Mouse (Mus musculus) MEL (cell line): Measurements from ENCODE around the gene Zfpm1. TPM values are rescaled to one million over a fixed set of nuclear protein-coding genes. Genes with fewer than 3 reads are reported as not detected.

Source experiments
- DNase-seq: peaks from one replicate; pipeline ENCODE4 v3.0.0; 2011; ENCODE audit warnings: low read depth, low spot score
- H3K27ac ChIP-seq: 2 replicates; pipeline ENCODE4 v1.5.1; 2012; ENCODE audit warnings: low read depth, mild to moderate bottlenecking, control low read depth, low read length, moderate library complexity; ENCODE audit not compliant: control insufficient read depth
- H3K27me3 ChIP-seq, 2 experiments: fragments of 150-350 bp in 1 of 2; sonication (generic) in 1 of 2; 2 replicates each; pipeline ENCODE4 v1.6.1; 2012; ENCODE audit warnings: low read length in 2 of 2, mild to moderate bottlenecking in 2 of 2, improper control_type of control experiment in 1 of 2, moderate library complexity in 1 of 2; ENCODE audit not compliant: insufficient read depth in 2 of 2, control insufficient read depth in 1 of 2
- H3K36me3 ChIP-seq, 2 experiments: 2 replicates each; pipeline ENCODE4 v1.6.1; 2012 to 2014; ENCODE audit warnings: low read length in 2 of 2, improper control_type of control experiment in 1 of 2, inconsistent platforms in 1 of 2, mild to moderate bottlenecking in 1 of 2; ENCODE audit not compliant: insufficient read depth in 2 of 2, control insufficient read depth in 1 of 2
- H3K4me1 ChIP-seq, 2 experiments: fragments of 150-350 bp in 1 of 2; sonication (generic) in 1 of 2; 2 replicates each; pipeline ENCODE4 v1.6.1; 2012; ENCODE audit warnings: low read length in 2 of 2, improper control_type of control experiment in 1 of 2, mild to moderate bottlenecking in 1 of 2; ENCODE audit not compliant: insufficient read depth in 2 of 2, control insufficient read depth in 1 of 2
- H3K4me3 ChIP-seq, 2 experiments: fragments of 150-350 bp in 1 of 2; sonication (generic) in 1 of 2; 2 replicates each; pipeline ENCODE4 v1.5.1; 2012; ENCODE audit warnings: low read depth in 2 of 2, low read length in 2 of 2, mild to moderate bottlenecking in 2 of 2, moderate library complexity in 2 of 2, control low read depth in 1 of 2, improper control_type of control experiment in 1 of 2; ENCODE audit not compliant: control insufficient read depth in 1 of 2, insufficient read depth in 1 of 2
- H3K79me2 ChIP-seq: 2 replicates; pipeline ENCODE4 v1.6.1; 2012; ENCODE audit warnings: mild to moderate bottlenecking, low read length, moderate library complexity; ENCODE audit not compliant: control insufficient read depth, poor library complexity, insufficient read depth
- H3K9ac ChIP-seq: 2 replicates; pipeline ENCODE4 v1.6.1; 2012; ENCODE audit warnings: low read depth, mild to moderate bottlenecking, control low read depth, low read length, moderate library complexity; ENCODE audit not compliant: control insufficient read depth, poor library complexity, severe bottlenecking
- H3K9me3 ChIP-seq: fragments of 150-350 bp; sonication (generic); replicated peaks from 2 replicates; pipeline ENCODE4 v1.6.1; 2012; ENCODE audit warnings: mild to moderate bottlenecking, low read length, improper control_type of control experiment, moderate library complexity; ENCODE audit not compliant: insufficient read depth
- CHD2 ChIP-seq: IDR thresholded peaks from 2 replicates; pipeline ENCODE4 v1.6.1; 2011; ENCODE audit warnings: low read length, improper control_type of control experiment
- ELF1 ChIP-seq: IDR thresholded peaks from 2 replicates; pipeline ENCODE4 v1.6.1; 2014; ENCODE audit warnings: low read depth, mild to moderate bottlenecking, inconsistent platforms, low read length, improper control_type of control experiment, moderate library complexity
- EP300 ChIP-seq, 2 experiments: IDR thresholded peaks; 2 replicates each; pipeline ENCODE4 v1.6.1; 2011; ENCODE audit warnings: improper control_type of control experiment in 2 of 2, low read length in 2 of 2, low read depth in 1 of 2, mild to moderate bottlenecking in 1 of 2
- ETS1 ChIP-seq: IDR thresholded peaks from 2 replicates; pipeline ENCODE4 v1.6.1; 2012; ENCODE audit warnings: low read depth, mild to moderate bottlenecking, inconsistent platforms, low read length, improper control_type of control experiment, moderate library complexity
- MAX ChIP-seq: IDR thresholded peaks from 2 replicates; pipeline ENCODE4 v1.6.1; 2011; ENCODE audit warnings: low read length, improper control_type of control experiment
- MXI1 ChIP-seq: IDR thresholded peaks from 2 replicates; pipeline ENCODE4 v1.6.1; 2011; ENCODE audit warnings: mild to moderate bottlenecking, low read depth, low read length, improper control_type of control experiment
- NELFE ChIP-seq: IDR thresholded peaks from 2 replicates; pipeline ENCODE4 v1.6.1; 2011; ENCODE audit warnings: low read depth, low read length, improper control_type of control experiment
- POLR2A ChIP-seq, 2 experiments: IDR thresholded peaks; 2 replicates each; pipeline ENCODE4 v1.6.1; 2011 to 2012; ENCODE audit warnings: low read length in 2 of 2, mild to moderate bottlenecking in 2 of 2, control low read depth in 1 of 2, improper control_type of control experiment in 1 of 2, low read depth in 1 of 2, moderate library complexity in 1 of 2; ENCODE audit not compliant: control insufficient read depth in 1 of 2, insufficient read depth in 1 of 2, poor library complexity in 1 of 2
- POLR2AphosphoS2 ChIP-seq: IDR thresholded peaks from 2 replicates; pipeline ENCODE4 v1.6.1; 2011; ENCODE audit warnings: low read length, improper control_type of control experiment
- RAD21 ChIP-seq: IDR thresholded peaks from 2 replicates; pipeline ENCODE4 v1.6.1; 2011; ENCODE audit warnings: mild to moderate bottlenecking, low read depth, low read length, improper control_type of control experiment
- RCOR1 ChIP-seq: IDR thresholded peaks from 2 replicates; pipeline ENCODE4 v1.6.1; 2012; ENCODE audit warnings: low read depth, mild to moderate bottlenecking, inconsistent platforms, low read length, improper control_type of control experiment
- SIN3A ChIP-seq: IDR thresholded peaks from 2 replicates; pipeline ENCODE4 v1.6.1; 2012; ENCODE audit warnings: low read length, improper control_type of control experiment, inconsistent platforms
- SMC3 ChIP-seq: IDR thresholded peaks from 2 replicates; pipeline ENCODE4 v1.6.1; 2011; ENCODE audit warnings: low read depth, low read length, improper control_type of control experiment
- TBP ChIP-seq: IDR thresholded peaks from 2 replicates; pipeline ENCODE4 v1.8.0; 2011; ENCODE audit warnings: low read depth, low read length, improper control_type of control experiment
- USF1 ChIP-seq: IDR thresholded peaks from 2 replicates; pipeline ENCODE4 v1.6.1; 2014; ENCODE audit warnings: low read depth, mild to moderate bottlenecking, inconsistent platforms, low read length, improper control_type of control experiment, moderate library complexity
- ZC3H11A ChIP-seq: IDR thresholded peaks from 2 replicates; pipeline ENCODE4 v1.6.1; 2012; ENCODE audit warnings: low read depth, mild to moderate bottlenecking, inconsistent platforms, low read length, improper control_type of control experiment
- ZMIZ1 ChIP-seq: IDR thresholded peaks from 2 replicates; pipeline ENCODE4 v1.6.1; 2012; ENCODE audit warnings: low read depth, mild to moderate bottlenecking, inconsistent platforms, low read length, improper control_type of control experiment, moderate library complexity
- polyA plus RNA-seq, 2 experiments: library from polyadenylated mRNA; stranded (reverse) in 1 of 2; unstranded in 1 of 2; fragments of >175 nt in 1 of 2; fragments of >200 nt in 1 of 2; gene quantifications; 2 replicates each; pipeline versions ENCODE4 v1.2.1 to v1.2.4; 2012; ENCODE audit warnings: low replicate concordance in 2 of 2, low read depth in 1 of 2; ENCODE audit not compliant: insufficient read length in 2 of 2, insufficient read depth in 1 of 2, missing spikeins in 1 of 2
- total RNA-seq: library from RNA; depleted of rRNA; stranded (reverse); fragments of 300-350 nt; gene quantifications from 2 replicates; pipeline ENCODE4 v1.2.3, GENCODE M21; 2012

The Zfpm1 gene
- total and polyA plus RNA-seq, 3 experiments = 133 to 343 (median 260) TPM

- Histone ChIP-seq H3K4me3 (no peak overlapping the region), H3K4me1 (peaks cover 0 to 5% of the 10 kb centered on the region in 2 experiments; a peak in 1 of 4 replicates), H3K36me3 (peaks cover 4 to 30% of the 10 kb centered on the region in 2 experiments), H3K27ac (no peak overlapping the region), H3K79me2 (no peaks in the 10 kb centered on the region), H3K9ac (no peak overlapping the region), H3K27me3 (no peaks in the 10 kb centered on the region), H3K9me3 (no peaks in the 10 kb centered on the region)
- peak; percentile 17 for DNase-seq
- no peak for TF ChIP-seq ELF1
- no peak for TF ChIP-seq TBP
- TF ChIP-seq ETS1 = no peak
Observed at GRCm38 (mm10) chr8:122334791-122335490, 53.0 kb downstream of the Zfpm1 start.

DNA sequence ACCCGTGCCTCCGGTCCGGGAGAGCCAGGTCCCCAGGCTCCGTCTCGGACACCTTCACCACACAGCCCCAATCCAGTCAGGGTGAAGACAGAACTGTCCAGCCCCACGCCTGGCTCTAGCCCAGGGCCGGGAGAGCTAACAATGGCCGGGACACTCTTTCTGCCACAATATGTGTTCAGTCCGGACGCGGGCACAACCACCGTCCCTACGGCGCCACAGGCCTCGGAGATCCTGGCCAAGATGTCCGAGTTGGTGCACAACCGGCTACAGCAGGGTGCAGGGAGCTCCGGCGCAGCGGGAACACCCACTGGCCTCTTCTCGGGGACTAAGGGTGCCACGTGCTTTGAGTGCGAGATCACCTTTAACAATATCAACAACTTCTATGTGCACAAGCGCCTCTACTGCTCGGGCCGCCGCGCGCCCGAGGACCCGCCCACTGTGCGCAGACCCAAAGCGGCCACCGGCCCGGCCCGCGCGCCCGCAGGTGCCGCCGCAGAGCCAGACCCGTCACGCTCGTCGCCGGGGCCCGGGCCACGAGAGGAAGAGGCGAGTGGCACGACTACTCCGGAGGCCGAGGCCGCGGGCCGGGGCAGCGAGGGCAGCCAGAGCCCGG is 53.8 kb downstream of the Zfpm1 start:
- H3K4me3 ChIP-seq = no peak overlapping the region
- TF ChIP-seq ZC3H11A (no peak), RCOR1 (no peak)
- H3K9ac ChIP-seq = no peak overlapping the region
- no peaks in the 10 kb centered on the region for H3K79me2 ChIP-seq
- no peak for DNase-seq
- peaks cover 0 to 29% of the 10 kb centered on the region in 2 experiments; a peak in 2 of 4 replicates for H3K36me3 ChIP-seq
- H3K4me1 ChIP-seq = peaks cover 0 to 12% of the 10 kb centered on the region in 2 experiments; a peak in 2 of 4 replicates
- no peak overlapping the region for H3K27ac ChIP-seq
- no peaks in the 10 kb centered on the region for H3K9me3 ChIP-seq
- no peaks in the 10 kb centered on the region for H3K27me3 ChIP-seq

DNA sequence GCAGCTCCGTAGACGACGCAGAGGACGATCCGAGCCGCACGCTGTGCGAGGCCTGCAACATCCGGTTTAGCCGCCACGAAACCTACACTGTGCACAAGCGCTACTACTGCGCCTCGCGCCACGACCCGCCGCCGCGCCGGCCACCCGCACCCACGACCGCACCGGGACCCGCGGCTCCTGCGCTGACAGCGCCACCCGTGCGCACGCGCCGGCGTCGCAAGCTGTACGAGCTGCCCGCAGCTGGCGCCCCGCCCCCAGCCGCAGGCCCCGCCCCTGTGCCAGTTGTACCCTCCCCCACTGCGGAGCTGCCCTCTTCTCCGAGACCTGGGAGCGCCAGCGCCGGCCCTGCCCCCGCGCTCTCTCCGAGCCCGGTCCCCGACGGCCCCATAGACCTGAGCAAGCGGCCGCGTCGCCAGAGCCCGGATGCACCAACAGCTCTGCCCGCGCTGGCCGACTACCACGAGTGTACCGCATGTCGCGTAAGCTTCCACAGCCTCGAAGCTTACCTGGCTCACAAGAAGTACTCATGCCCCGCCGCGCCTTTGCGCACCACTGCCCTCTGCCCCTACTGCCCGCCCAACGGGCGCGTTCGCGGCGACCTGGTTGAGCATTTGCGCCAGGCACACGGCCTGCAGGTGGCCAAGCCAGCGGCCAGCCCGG is 54.4 kb downstream of the Zfpm1 start:
- no peak for DNase-seq
- H3K4me3 ChIP-seq = no peak overlapping the region
- H3K9ac ChIP-seq = no peak overlapping the region
- H3K9me3 ChIP-seq = no peaks in the 10 kb centered on the region
- no peaks in the 10 kb centered on the region for H3K79me2 ChIP-seq
- no peak for TF ChIP-seq ZMIZ1
- no peak for TF ChIP-seq USF1
- no peak for TF ChIP-seq POLR2AphosphoS2
- no peak for TF ChIP-seq SIN3A
- no peak for TF ChIP-seq RAD21
- TF ChIP-seq CHD2 = no peak
- TF ChIP-seq POLR2A (IDR thresholded peaks at IDR 0.05; ENCODE audit: control insufficient read depth in 1 of 2, insufficient read depth in 1 of 2, low read depth in 1 of 2, low read length in 2 of 2, poor library complexity in 1 of 2) = no peak
- no peak for TF ChIP-seq NELFE
- no peak for TF ChIP-seq EP300 (IDR thresholded peaks at IDR 0.05; ENCODE audit: low read depth in 1 of 2, low read length in 2 of 2)
- no peak for TF ChIP-seq MXI1
- no peak for TF ChIP-seq SMC3
- TF ChIP-seq MAX = no peak
- H3K27me3 ChIP-seq = no peaks in the 10 kb centered on the region
- H3K27ac ChIP-seq = no peak overlapping the region
- peaks cover 0 to 26% of the 10 kb centered on the region in 2 experiments; a peak in 3 of 4 replicates for H3K36me3 ChIP-seq
- H3K4me1 ChIP-seq = peaks cover 0 to 18% of the 10 kb centered on the region in 2 experiments; a peak in 2 of 4 replicates
